Mouse (Mus musculus): ENCODE results near the gene Def6.

The Def6 gene

GRCm38 (mm10) chr17:28242296-28242695, 34.7 kb downstream of the Def6 start:
- no peak for DNase-seq (ENCODE audit: low read depth)

- DNase-seq (ENCODE audit: low read depth), result no peak
Measured at GRCm38 (mm10) chr17:28244214-28244613, 36.6 kb downstream of the Def6 start.

- no peak for DNase-seq (ENCODE audit: low read depth)
Measured at GRCm38 (mm10) chr17:28244714-28245113, 37.1 kb downstream of the Def6 start.

- no peak for DNase-seq (ENCODE audit: low read depth)
Measured at GRCm38 (mm10) chr17:28246640-28247039, 39.1 kb downstream of the Def6 start.

- DNase-seq (ENCODE audit: low read depth), result no peak
Measured at GRCm38 (mm10) chr17:28247613-28248012, 40.0 kb downstream of the Def6 start.

- no peak for DNase-seq (ENCODE audit: low read depth)
Measured at GRCm38 (mm10) chr17:28249062-28249461, 41.5 kb downstream of the Def6 start.

GRCm38 (mm10) chr17:28251579-28252280, 44.2 kb downstream of the Def6 start:
- DNase-seq (ENCODE audit: low read depth), result no peak

GRCm38 (mm10) chr17:28252281-28252648, 44.7 kb downstream of the Def6 start:
- no peak for DNase-seq (ENCODE audit: low read depth)

GRCm38 (mm10) chr17:28253216-28253615, 45.6 kb downstream of the Def6 start:
- DNase-seq (ENCODE audit: low read depth), result no peak

GRCm38 (mm10) chr17:28254804-28255203, 47.2 kb downstream of the Def6 start:
- no peak for DNase-seq (ENCODE audit: low read depth)

GRCm38 (mm10) chr17:28255651-28256050, 48.1 kb downstream of the Def6 start:
- no peak for DNase-seq (ENCODE audit: low read depth)

GRCm38 (mm10) chr17:28256651-28257328, 49.2 kb downstream of the Def6 start:
- peak; percentile 93 for DNase-seq (ENCODE audit: low read depth)

- no peak for DNase-seq (ENCODE audit: low read depth)
Measured at GRCm38 (mm10) chr17:28258325-28258724, 50.7 kb downstream of the Def6 start.

GRCm38 (mm10) chr17:28259890-28260542, 52.4 kb downstream of the Def6 start:
- peak; percentile 71 for DNase-seq (ENCODE audit: low read depth)

GRCm38 (mm10) chr17:28260543-28260909, 52.9 kb downstream of the Def6 start:
- DNase-seq (ENCODE audit: low read depth), result no peak

- DNase-seq (ENCODE audit: low read depth), result no peak
Measured at GRCm38 (mm10) chr17:28261795-28262194, 54.2 kb downstream of the Def6 start.

- no peak for DNase-seq (ENCODE audit: low read depth)
Measured at GRCm38 (mm10) chr17:28263181-28263894, 55.8 kb downstream of the Def6 start.

- no peak for DNase-seq (ENCODE audit: low read depth)
Measured at GRCm38 (mm10) chr17:28267251-28267650, 59.7 kb downstream of the Def6 start.

- DNase-seq (ENCODE audit: low read depth), result no peak
Measured at GRCm38 (mm10) chr17:28270165-28270564, 62.6 kb downstream of the Def6 start.

- no peak for DNase-seq (ENCODE audit: low read depth)
Measured at GRCm38 (mm10) chr17:28271537-28272266, 64.1 kb downstream of the Def6 start.

- DNase-seq (ENCODE audit: low read depth), result no peak
Measured at GRCm38 (mm10) chr17:28272281-28272680, 64.7 kb downstream of the Def6 start.

GRCm38 (mm10) chr17:28272837-28273236, 65.3 kb downstream of the Def6 start:
- DNase-seq (ENCODE audit: low read depth), result no peak

All from induced T-regulatory cell, adult 2 months (primary cell).